Mouse (Mus musculus) liver, adult 2 months (tissue): ENCODE measurements around the gene Elovl7.

Source experiments
- CTCF ChIP-seq: fragments of 200-500 bp; IDR thresholded peaks from 2 replicates; pipeline ENCODE4 v1.5.1; 2011; ENCODE audit warnings: low read depth, low read length, control low read depth
- POLR2A ChIP-seq: fragments of 200-500 bp; IDR thresholded peaks from 2 replicates; pipeline ENCODE4 v1.6.1; 2011; ENCODE audit warnings: low read length, control low read depth; ENCODE audit not compliant: insufficient read depth; ENCODE audit errors: extremely low read depth

DNA sequence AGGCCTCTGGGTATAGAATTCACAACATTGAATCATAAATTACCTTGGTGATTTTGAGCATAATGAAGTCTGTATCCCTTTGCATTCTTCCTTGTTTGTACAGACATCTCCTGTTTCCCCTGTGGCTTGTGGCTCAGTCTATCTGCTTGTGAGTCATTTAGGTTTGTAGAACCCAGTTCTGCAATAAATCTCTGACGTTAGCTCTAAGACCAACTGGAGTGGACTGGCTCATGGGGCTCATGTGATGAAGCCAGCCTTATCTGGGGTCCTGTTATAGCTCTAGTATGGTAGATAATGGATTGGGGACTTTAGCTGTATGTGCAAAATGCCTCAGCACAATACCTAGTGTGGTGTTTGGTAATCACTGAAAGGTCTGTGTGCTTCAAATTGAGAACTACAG is 89.6 kb downstream of the Elovl7 start:
- no peak for TF ChIP-seq POLR2A
- TF ChIP-seq CTCF: no peak
